Mouse (Mus musculus): ENCODE results near the gene Fnbp4.
"Not testable (repeated sequence)": the region's sequence is repeated elsewhere in the genome, so short reads cannot be mapped to it uniquely, and the experiment has no call there.

The Fnbp4 gene

GRCm38 (mm10) chr2:90788126-90788525 is 43.0 kb downstream of the Fnbp4 start:
- no peak for DNase-seq

- DNase-seq = no peak
These were observed 63.3 kb downstream of the Fnbp4 start for GRCm38 (mm10) chr2:90808241-90809126.

- no peak for DNase-seq
These were observed 65.6 kb downstream of the Fnbp4 start for GRCm38 (mm10) chr2:90810751-90811150.

- no peak for DNase-seq
These were observed 70.1 kb downstream of the Fnbp4 start for GRCm38 (mm10) chr2:90815266-90815665.

GRCm38 (mm10) chr2:90816144-90816543 is 71.0 kb downstream of the Fnbp4 start:
- DNase-seq = no peak

- DNase-seq = no peak
These were observed 73.5 kb downstream of the Fnbp4 start for GRCm38 (mm10) chr2:90818710-90819109.

- no peak for DNase-seq
These were observed 75.7 kb downstream of the Fnbp4 start for GRCm38 (mm10) chr2:90820894-90821293.

- DNase-seq = no peak
These were observed 77.8 kb downstream of the Fnbp4 start for GRCm38 (mm10) chr2:90822978-90823377.

GRCm38 (mm10) chr2:90823781-90824180 is 78.6 kb downstream of the Fnbp4 start:
- DNase-seq = no peak

GRCm38 (mm10) chr2:90824528-90824927 is 79.4 kb downstream of the Fnbp4 start:
- not testable (repeated sequence) for DNase-seq

GRCm38 (mm10) chr2:90825515-90826172 is 80.5 kb downstream of the Fnbp4 start:
- no peak for DNase-seq

- DNase-seq = no peak
These were observed 83.6 kb downstream of the Fnbp4 start for GRCm38 (mm10) chr2:90828739-90829138.
